Mouse (Mus musculus) heart, embryonic 15.5 days (tissue): Measurements from ENCODE around the gene Cntn5. TPM values are rescaled to one million over a fixed set of nuclear protein-coding genes. Genes with fewer than 3 reads are reported as not detected.
"Not testable (repeated sequence)": the region's sequence is repeated elsewhere in the genome, so short reads cannot be mapped to it uniquely, and the experiment has no call there.

ENCODE experiments used
- ATAC-seq: fragments of 200-750 bp; cut with Nextera tagmentation; replicated peaks from 2 replicates; pipeline ENCODE4 v1.8.0; 2017; ENCODE audit warnings: low read depth, moderate TSS enrichment; ENCODE audit not compliant: insufficient number of reproducible peaks, insufficient read depth, low FRiP score
- H3K27ac ChIP-seq: fragments of 300-500 bp; sonication (generic); 2 replicates; pipeline ENCODE4 v1.5.1; 2015; ENCODE audit warnings: mild to moderate bottlenecking, inconsistent platforms
- H3K27me3 ChIP-seq: fragments of 300-500 bp; sonication (generic); 2 replicates; pipeline ENCODE4 v1.6.1; 2015; ENCODE audit warnings: inconsistent platforms
- H3K36me3 ChIP-seq: fragments of 300-500 bp; sonication (generic); 2 replicates; pipeline ENCODE4 v1.6.1; 2015; ENCODE audit warnings: mild to moderate bottlenecking, inconsistent platforms
- H3K4me1 ChIP-seq: fragments of 300-500 bp; sonication (generic); replicated peaks from 2 replicates; pipeline ENCODE4 v1.6.1; 2015; ENCODE audit warnings: inconsistent platforms
- H3K4me2 ChIP-seq: fragments of 300-500 bp; sonication (generic); 2 replicates; pipeline ENCODE4 v1.6.1; 2015; ENCODE audit warnings: inconsistent platforms, mild to moderate bottlenecking, moderate library complexity
- H3K4me3 ChIP-seq: fragments of 300-500 bp; sonication (generic); 2 replicates; pipeline ENCODE4 v1.5.1; 2015; ENCODE audit warnings: mild to moderate bottlenecking, inconsistent platforms
- H3K9ac ChIP-seq: fragments of 300-500 bp; sonication (generic); 2 replicates; pipeline ENCODE4 v1.6.1; 2015; ENCODE audit warnings: mild to moderate bottlenecking, inconsistent platforms
- H3K9me3 ChIP-seq: fragments of 300-500 bp; sonication (generic); replicated peaks from 2 replicates; pipeline ENCODE4 v1.6.1; 2016; ENCODE audit warnings: inconsistent platforms
- WGBS: fragments of 180-500 bp; shearing (Covaris S2); methylation state at CpG from one replicate; pipeline ENCODE4 v1.1.7; 2015; ENCODE audit warnings: mixed read lengths; 5-methylcytosine and 5-hydroxymethylcytosine counted together
- polyA plus RNA-seq: library from polyadenylated mRNA; unstranded; fragments of >200 nt; fragmentation: Nextera tagmentation; extraction: Ambion mirVana; gene quantifications from 2 replicates; pipeline ENCODE4 v1.2.1, GENCODE M21; 2015

The Cntn5 gene
- polyA plus RNA-seq, 1 experiment from 2014 or later: 0.13 TPM

DNA sequence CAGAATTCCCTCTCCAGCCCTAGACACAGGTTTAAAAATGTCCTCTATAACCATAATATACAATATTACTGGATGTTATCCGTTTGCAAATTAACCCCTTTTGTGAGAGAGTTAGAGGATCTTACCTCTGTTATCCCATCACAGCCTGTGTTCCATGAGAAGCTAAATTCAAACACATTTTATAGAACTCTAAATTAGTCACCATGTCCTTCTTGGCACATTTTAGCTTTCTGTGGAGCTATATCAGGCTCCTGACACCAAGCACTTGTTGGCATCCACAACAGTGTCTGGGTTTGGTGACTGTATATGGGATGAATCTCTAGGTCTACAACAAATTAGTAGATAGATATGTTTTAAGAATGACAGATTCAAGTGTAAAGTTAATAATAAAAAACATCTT is 253.9 kb downstream of the Cntn5 start:
- H3K36me3 ChIP-seq: no peaks in the 10 kb centered on the region
- H3K27me3 ChIP-seq: no peaks in the 10 kb centered on the region
- no peak overlapping the region for H3K4me3 ChIP-seq
- no peak overlapping the region for H3K9ac ChIP-seq
- H3K4me1 ChIP-seq: no peaks in the 10 kb centered on the region
- 78% methylated on average over 1 of the region's 1 CpGs for WGBS
- ATAC-seq: no peak
- H3K4me2 ChIP-seq: no peak overlapping the region
- no peaks in the 10 kb centered on the region for H3K9me3 ChIP-seq
- no peak overlapping the region for H3K27ac ChIP-seq

DNA sequence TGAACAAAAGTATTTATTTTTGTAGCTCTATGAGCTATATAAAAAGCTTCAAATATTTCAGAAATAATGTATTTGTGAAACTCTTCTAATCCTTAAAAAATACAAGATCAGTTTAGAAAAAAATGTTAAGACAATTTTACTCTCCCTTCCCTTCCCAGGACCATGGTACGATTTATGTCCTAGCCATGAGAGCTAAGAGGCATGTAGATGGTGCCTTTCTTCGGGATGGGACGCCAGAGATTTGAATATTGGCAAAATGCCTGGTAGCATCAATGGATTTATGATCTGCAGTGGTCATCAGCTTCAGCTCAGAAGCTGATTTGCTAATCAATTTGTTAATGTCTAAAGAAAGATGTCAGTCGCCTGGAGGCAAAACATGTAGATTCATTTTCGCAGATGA is 258.6 kb downstream of the Cntn5 start:
- Histone ChIP-seq H3K4me1 (peaks cover 3% of the 10 kb centered on the region), H3K9me3 (no peaks in the 10 kb centered on the region), H3K4me2 (no peak overlapping the region), H3K27ac (no peak overlapping the region), H3K27me3 (no peaks in the 10 kb centered on the region), H3K36me3 (no peaks in the 10 kb centered on the region), H3K9ac (no peak overlapping the region), H3K4me3 (no peak overlapping the region)
- WGBS: 78% methylated on average over 5 of the region's 5 CpGs
- no peak for ATAC-seq

DNA sequence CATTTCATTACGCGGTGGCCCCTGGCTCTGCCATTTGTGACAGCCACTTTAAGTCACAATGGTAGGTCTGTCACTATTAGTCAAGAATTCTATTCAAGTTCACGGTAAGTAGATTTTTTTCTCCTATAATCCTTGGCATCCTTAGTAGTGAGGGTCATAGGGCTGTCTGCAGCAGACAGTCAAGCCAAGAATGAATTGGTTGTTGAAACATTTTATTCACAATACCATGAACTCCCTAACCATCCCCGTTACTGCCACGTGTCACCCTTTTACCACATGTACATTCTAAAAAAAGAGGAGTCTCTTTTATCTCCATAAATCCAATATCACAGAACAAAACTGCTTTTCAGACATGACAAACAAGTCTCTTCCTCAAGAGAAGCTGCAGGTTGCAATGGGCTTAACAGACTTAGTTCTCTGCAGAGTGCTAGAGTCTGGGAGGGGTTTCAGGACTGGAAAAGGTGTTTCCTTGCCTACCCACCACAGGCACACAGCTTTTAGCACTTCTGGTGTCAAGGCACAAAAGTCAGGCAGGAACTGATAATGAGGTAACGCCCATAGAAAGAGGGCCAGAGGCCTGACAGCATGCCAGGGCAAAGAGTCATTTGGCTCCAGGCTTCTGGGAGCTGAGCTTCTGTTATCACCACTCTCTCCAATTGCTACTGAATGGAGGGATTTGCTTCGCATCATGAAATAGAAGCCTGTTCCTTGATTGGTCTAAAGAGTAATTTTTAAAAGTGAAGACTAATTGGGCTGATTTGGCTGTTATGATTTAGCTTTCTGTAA is 259.3 kb downstream of the Cntn5 start:
- WGBS: 32% methylated on average over 7 of the region's 7 CpGs
- Histone ChIP-seq H3K4me2 (no peak overlapping the region), H3K4me1 (peaks cover 3% of the 10 kb centered on the region), H3K36me3 (no peaks in the 10 kb centered on the region), H3K9ac (no peak overlapping the region), H3K27me3 (no peaks in the 10 kb centered on the region), H3K4me3 (no peak overlapping the region), H3K27ac (no peak overlapping the region), H3K9me3 (no peaks in the 10 kb centered on the region)
- no peak for ATAC-seq

DNA sequence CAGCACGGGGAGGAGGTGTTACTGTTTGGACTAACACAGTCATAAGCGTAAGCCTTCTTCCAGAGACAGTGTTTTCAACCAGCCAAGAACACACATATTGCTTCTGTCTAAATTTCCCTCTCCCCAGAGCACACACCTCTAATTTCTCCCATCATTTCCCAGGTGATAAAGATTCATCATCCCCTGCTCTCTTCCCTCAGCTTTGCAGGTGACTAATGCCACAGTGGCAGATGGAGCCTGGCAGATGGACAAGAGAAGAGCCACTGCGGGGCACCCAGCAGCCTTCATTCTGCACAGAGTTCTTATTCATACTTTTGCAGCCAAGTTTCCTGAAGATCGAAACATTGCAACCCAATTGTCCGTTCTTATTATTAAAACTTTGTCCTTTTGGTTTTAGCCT is 286.5 kb downstream of the Cntn5 start:
- ATAC-seq: no peak
- Histone ChIP-seq H3K4me1 (no peaks in the 10 kb centered on the region), H3K4me2 (no peak overlapping the region), H3K9ac (no peak overlapping the region), H3K27ac (no peak overlapping the region), H3K27me3 (no peaks in the 10 kb centered on the region), H3K9me3 (no peaks in the 10 kb centered on the region), H3K4me3 (no peak overlapping the region), H3K36me3 (no peaks in the 10 kb centered on the region)
- 81% methylated on average over 5 of the region's 5 CpGs for WGBS

DNA sequence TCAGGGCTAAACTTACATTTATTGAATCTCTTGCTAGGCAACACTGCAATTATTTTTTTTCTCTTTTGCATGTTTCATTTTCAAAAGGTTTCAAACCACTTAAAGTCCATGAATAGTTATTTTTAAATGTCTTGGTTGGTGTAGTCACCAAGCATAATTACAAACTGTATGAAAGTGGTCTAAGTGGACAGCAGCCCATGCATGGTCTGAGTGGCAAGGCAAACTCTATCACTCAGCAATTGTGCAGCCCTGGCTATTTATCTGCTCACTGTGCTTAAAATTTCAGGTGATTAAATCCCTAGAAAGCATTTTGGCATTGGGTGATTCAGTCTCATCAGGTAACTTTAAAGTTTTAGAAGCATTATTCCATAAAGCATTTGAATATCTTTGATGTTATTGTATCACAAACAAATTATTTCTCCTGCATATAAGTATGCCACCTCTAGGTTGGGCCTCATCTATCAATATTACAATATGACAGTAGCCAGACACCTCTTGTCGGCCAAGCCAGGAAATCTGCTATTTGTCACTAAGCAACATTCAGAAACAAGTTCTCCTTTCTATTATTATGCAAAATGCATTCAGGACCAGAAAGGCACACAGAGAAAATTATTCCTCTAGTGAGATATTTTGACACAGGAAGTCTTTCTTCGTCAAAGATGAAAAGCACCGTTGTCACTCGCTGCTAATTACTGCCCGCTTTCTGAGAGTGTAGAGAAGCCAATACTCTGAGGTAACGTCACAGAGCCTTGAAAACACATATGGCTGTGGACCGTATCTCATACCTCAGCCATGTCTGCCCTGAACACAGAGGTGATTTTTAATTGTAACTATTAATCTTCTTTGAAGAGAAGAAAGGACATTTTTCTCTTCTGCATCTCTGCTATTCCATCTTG is 329.0 kb downstream of the Cntn5 start:
- no peak for ATAC-seq
- Histone ChIP-seq H3K9ac (no peak overlapping the region), H3K9me3 (no peaks in the 10 kb centered on the region), H3K4me3 (no peak overlapping the region), H3K36me3 (no peaks in the 10 kb centered on the region), H3K4me2 (no peak overlapping the region), H3K27ac (no peak overlapping the region), H3K27me3 (no peaks in the 10 kb centered on the region), H3K4me1 (no peaks in the 10 kb centered on the region)
- WGBS: 76% methylated on average over 7 of the region's 7 CpGs

DNA sequence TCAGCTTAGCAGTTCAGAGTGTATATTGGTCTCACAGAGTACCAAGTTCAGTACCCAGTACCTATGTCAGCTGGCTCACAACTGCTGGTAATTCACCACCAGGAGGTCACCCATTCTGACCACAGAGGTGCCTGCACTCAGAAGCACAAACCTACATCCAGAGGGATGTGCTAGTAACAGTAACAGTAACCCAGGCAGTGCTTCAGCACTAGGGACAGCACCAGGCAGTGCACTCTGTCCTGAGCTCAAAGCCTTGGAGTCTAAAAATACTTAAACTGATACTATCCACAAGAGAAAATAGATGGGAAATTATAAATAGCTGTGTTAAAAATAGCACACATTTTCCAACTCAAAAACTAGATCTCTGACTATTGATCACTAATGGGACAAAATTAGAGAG is 334.7 kb downstream of the Cntn5 start:
- Histone ChIP-seq H3K27ac (no peak overlapping the region), H3K27me3 (no peaks in the 10 kb centered on the region)
- no peak for ATAC-seq

DNA sequence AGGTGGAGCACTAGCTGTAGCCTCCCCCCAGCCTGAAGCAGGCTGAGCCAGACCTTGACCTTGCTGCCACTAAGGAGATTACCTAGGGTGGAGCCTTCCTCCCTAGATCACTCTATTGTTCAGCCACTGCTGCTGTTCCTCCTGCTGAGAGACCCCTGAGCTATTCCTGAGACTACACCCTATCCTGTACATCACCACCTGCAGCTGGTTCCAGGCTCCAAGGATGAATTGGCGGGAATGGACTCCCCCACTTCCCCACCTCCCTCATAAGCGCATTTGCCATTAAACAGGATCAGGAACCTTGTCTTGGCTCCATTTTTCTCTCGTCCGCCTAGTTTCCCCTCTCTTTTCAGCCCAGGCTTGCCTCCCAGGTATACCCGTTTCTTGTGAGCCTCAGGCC is 363.7 kb downstream of the Cntn5 start:
- not testable (repeated sequence) for H3K36me3 ChIP-seq, ATAC-seq, H3K9me3 ChIP-seq, H3K27me3 ChIP-seq, H3K4me1 ChIP-seq, H3K4me2 ChIP-seq, H3K4me3 ChIP-seq, H3K27ac ChIP-seq, H3K9ac ChIP-seq
- WGBS: 53% methylated on average over 5 of the region's 5 CpGs

More for the DNA sequence above, 334.7 kb downstream of the Cntn5 start:
- H3K9ac ChIP-seq: no peak overlapping the region
- H3K4me2 ChIP-seq: no peak overlapping the region
- no peaks in the 10 kb centered on the region for H3K4me1 ChIP-seq
- H3K36me3 ChIP-seq: no peaks in the 10 kb centered on the region
- H3K9me3 ChIP-seq: no peaks in the 10 kb centered on the region
- no peak overlapping the region for H3K4me3 ChIP-seq

DNA sequence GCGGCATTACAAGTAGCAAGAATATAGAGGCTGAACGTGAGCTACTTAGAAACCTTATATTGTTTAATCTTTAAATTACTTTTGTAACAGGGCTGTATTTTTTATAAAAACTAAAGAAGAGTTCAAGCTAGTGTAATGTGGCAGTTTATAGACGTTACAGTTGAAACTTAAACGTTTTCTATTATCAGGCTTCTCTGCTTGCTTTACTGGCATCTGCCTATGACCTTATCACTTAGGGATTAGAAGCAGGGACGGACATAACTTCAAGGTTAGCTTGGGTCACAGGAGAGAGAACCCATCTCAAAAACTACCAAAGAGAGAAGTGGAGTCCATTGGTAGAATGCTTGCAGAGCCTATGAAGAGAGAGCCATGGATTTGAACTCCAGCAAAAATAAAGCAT is 372.3 kb downstream of the Cntn5 start:
- H3K9me3 ChIP-seq: no peaks in the 10 kb centered on the region
- no peaks in the 10 kb centered on the region for H3K4me1 ChIP-seq
- H3K27ac ChIP-seq: no peak overlapping the region
- WGBS: 59% methylated on average over 5 of the region's 5 CpGs
- H3K4me3 ChIP-seq: no peak overlapping the region
- no peak for ATAC-seq
- no peaks in the 10 kb centered on the region for H3K27me3 ChIP-seq
- H3K4me2 ChIP-seq: no peak overlapping the region
- no peak overlapping the region for H3K9ac ChIP-seq
- H3K36me3 ChIP-seq: no peaks in the 10 kb centered on the region

DNA sequence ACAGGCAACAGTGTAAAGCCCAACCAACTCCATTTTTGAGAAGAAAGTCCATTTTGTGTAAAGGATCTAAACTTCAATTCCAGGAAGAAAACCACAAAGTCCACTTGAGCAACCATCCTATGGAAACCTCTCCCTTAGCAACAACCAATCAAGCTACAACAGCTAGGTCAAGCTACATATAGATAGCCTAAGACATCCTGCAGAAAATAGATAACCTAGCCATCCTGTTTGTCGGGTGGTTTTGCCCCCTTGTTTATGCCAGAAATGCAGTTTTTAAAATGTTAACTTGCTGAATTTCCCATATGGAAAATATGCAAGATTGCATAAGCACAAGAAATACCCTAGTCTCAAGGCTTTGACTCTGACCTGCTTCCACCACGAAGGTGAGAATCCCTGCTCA is 373.5 kb downstream of the Cntn5 start:
- no peak overlapping the region for H3K4me2 ChIP-seq
- no peak overlapping the region for H3K9ac ChIP-seq
- no peak for ATAC-seq
- H3K27me3 ChIP-seq: no peaks in the 10 kb centered on the region
- H3K9me3 ChIP-seq: no peaks in the 10 kb centered on the region
- no peak overlapping the region for H3K4me3 ChIP-seq
- WGBS: 76% methylated on average over 2 of the region's 2 CpGs
- H3K27ac ChIP-seq: no peak overlapping the region
- H3K4me1 ChIP-seq: no peaks in the 10 kb centered on the region
- no peaks in the 10 kb centered on the region for H3K36me3 ChIP-seq

DNA sequence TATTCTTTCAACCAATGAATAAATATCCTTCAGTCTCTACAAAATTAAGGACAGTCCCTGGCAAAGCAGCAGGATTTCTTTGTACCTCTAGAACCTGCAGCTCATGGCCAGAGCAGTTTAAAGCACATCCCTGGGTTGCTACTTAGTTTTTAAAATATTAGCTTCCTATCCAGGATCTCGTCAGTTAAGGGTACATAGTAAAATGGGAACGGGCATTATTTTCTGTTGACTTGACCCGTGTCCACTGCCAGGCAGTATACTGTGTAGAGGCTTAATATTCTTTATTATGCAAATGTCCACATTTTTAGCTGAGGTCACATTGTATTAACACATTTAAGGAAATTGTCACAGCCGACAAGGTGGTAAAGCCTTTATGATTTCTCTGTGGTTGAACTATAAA is 375.0 kb downstream of the Cntn5 start:
- Histone ChIP-seq H3K4me2 (no peak overlapping the region), H3K4me1 (no peaks in the 10 kb centered on the region), H3K27ac (no peak overlapping the region), H3K36me3 (no peaks in the 10 kb centered on the region), H3K9me3 (no peaks in the 10 kb centered on the region), H3K27me3 (no peaks in the 10 kb centered on the region), H3K9ac (no peak overlapping the region), H3K4me3 (no peak overlapping the region)
- WGBS: 72% methylated on average over 4 of the region's 4 CpGs
- no peak for ATAC-seq

DNA sequence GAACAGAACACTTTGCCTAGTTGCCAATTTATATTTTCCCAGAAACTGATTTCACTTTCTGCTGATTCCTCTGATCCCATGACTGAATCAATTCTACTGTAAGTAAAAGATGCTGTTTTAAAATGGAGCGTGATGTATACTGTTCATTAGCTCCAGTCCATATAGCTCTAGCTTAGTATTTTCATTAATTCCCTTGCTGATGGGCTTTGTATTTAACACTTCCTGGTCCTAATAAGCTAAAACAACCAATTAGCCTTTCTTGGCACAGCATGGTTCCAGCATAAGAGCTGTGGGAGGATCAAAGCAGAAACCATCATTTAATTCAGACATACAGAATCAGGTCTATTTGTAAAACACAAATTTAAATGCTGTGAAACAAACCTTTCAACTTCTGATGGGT is 375.5 kb downstream of the Cntn5 start:
- Histone ChIP-seq H3K27me3 (no peaks in the 10 kb centered on the region), H3K36me3 (no peaks in the 10 kb centered on the region), H3K27ac (no peak overlapping the region), H3K4me3 (no peak overlapping the region), H3K4me1 (no peaks in the 10 kb centered on the region), H3K4me2 (no peak overlapping the region), H3K9me3 (no peaks in the 10 kb centered on the region), H3K9ac (no peak overlapping the region)
- 87% methylated on average over 1 of the region's 1 CpGs for WGBS
- ATAC-seq: no peak

DNA sequence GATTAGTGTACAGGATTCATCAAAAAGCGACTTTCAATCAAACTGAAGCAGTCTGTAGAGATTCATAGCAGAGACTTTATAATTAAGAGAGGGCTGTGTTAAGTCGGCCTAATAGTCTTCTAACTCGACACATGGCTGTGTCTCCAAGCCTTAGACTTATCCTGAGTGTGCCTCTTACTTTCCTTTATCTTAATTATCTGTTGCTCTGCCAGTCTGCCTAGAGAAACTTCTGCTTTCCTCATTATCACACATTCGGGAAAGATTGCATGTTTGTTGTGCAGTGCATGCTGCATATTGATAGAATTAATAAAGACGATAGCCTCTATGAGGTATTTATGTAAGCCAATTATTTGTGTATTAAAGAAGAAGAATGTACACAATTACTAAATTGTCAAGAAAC is 375.9 kb downstream of the Cntn5 start:
- no peak overlapping the region for H3K4me3 ChIP-seq
- no peak overlapping the region for H3K4me2 ChIP-seq
- H3K27me3 ChIP-seq: no peaks in the 10 kb centered on the region
- H3K4me1 ChIP-seq: no peaks in the 10 kb centered on the region
- no peaks in the 10 kb centered on the region for H3K36me3 ChIP-seq
- no peak overlapping the region for H3K9ac ChIP-seq
- ATAC-seq: no peak
- H3K9me3 ChIP-seq: no peaks in the 10 kb centered on the region
- H3K27ac ChIP-seq: no peak overlapping the region
- WGBS: 73% methylated on average over 5 of the region's 5 CpGs
